Mouse (Mus musculus) heart, adult 10 weeks (tissue): Measurements from ENCODE around the gene Slc6a11. TPM values are rescaled to one million over a fixed set of nuclear protein-coding genes. Genes with fewer than 3 reads are reported as not detected.

Experiments used
- polyA plus RNA-seq: library from polyadenylated mRNA; stranded (reverse); fragments of 350-450 nt; fragmentation: Illumina TruSeq; extraction: RNeasy Lipid Tissue Mini Kit (QIAGEN cat#74804); gene quantifications from one replicate; pipeline ENCODE4 v1.2.3, GENCODE M21; 2014; ENCODE audit warnings: low read depth, low replicate concordance

Gene Slc6a11
- polyA plus RNA-seq, result not detected

GRCm38 (mm10) chr6:114131122-114131872 lies at the start of gene Slc6a11:
Gene Slc6a11, plus strand, starts transcription at chr6:114131241.

DNA sequence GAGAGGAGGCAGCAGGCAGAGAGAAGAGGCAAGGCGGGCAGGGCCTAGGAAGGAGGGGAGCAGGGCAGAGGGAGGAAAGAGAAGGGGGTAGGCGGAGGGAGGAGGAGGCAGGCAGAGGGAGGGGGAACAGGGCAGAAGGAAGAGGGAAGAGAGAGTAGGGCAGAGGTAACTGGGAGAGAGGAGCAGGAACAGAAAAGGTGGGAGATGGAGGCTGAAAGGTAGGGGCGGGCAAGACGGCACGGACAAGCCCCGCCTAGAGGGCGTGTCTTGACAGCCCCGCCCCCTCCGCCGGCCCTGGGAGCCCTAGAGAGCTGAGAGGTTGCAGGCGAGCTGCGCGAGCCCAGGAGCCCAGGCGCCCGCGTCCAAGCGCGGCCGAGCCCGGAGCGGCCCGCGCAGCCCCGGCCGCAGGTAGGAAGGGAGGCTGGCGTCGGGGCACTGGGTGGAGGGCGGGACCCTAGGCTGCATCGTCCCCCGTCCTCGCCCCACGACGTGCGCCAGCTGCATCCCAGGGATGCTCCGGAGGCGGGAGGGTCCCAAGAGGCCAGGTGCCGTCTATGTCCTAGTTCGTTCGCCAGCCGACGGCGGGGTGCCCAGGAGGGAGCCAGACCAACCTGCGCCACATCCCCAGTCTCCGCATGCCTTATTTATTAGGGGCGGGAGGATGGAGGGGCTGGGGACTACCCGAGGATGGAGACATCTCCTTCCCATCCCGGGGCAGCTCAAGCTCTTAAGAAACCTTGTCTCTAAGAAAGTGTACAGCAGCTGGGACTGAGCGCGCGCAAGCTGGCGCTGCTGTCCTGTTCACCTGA lies 151.6 kb downstream of the Slc6a11 start, which contains the start of gene Slc6a1:
Gene Slc6a1, plus strand, starts transcription at position 167 of the 809 bp plus-strand sequence.

Other genes with a start within 250 kb of the Slc6a11 start
- gene Atp2b2, start 88.6 kb upstream of the Slc6a11 start, polyA plus RNA-seq, result 0.26 TPM
- not detected for gene Slc6a1, start 151.4 kb downstream of the Slc6a11 start, polyA plus RNA-seq